Mouse (Mus musculus) skeletal muscle tissue, adult 2 months (tissue): Measurements from ENCODE around the gene Cmya5.
A peak's percentile ranks its signal among the peaks of the same experiment; 100 is the strongest.
"Not testable (repeated sequence)": the region's sequence is repeated elsewhere in the genome, so short reads cannot be mapped to it uniquely, and the experiment has no call there.

Experiments used
- DNase-seq: peaks from one replicate; pipeline ENCODE4 v3.0.0-alpha.2; 2012; ENCODE audit warnings: low read depth, low spot score

Gene Cmya5

DNA sequence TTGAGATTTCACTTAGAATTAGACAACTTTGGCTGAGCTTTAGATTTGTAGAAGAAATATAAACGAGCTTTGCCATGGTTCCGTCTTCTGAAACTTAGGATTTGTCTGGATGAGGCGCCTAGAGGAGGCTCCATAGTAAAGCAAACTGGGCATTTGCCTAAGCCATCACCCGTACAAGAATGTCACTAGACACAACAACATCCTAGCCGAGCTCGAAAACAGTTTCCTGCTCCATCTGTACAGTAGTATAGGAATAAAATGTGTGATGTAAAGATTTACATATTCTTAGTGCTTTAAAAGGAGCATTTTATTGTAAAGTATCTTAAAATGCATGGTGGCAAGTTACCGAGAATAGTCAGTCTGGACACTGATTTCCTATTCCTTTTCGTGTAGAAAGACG, 22.2 kb downstream of the Cmya5 start:
- no peak for DNase-seq

- no peak for DNase-seq
These were observed 27.3 kb downstream of the Cmya5 start for GRCm38 (mm10) chr13:93117241-93117640.

DNA sequence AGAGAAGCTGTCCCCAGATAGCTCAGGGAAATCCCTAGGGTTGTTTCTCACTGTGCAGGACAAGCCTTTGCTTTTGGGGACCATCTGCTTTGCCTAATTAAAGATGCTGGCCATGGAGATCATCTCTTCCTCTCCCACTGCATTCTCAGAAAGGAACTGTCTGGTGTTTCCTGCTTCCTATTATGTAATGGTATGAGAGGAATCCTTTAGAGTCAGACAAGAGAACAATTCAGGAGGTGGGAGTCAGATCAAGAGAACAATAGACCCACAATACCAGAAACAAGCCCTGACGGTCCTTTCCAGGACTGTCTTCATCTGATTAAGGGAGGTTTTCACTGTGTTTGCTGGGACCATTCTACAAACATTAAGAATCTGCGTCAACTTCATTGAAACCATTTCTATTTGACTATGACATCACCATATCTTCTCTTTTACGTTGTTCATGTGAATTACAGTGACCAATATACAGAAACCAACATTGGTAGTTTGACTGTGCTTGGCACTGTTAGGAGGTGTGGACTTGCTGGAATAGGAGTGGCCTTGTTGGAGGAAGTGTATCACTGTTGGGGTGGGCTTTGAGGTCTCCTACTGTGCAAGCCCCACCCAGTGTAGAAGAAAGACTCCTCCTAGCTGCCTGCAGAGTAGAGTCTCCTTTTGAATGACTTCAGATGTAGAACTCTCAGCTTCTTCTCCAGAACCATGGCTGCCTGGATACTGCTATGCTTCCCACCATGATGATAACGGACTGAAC, 42.0 kb downstream of the Cmya5 start:
- no peak for DNase-seq

- no peak for DNase-seq
These were observed 45.9 kb downstream of the Cmya5 start for GRCm38 (mm10) chr13:93098596-93098995.

DNA sequence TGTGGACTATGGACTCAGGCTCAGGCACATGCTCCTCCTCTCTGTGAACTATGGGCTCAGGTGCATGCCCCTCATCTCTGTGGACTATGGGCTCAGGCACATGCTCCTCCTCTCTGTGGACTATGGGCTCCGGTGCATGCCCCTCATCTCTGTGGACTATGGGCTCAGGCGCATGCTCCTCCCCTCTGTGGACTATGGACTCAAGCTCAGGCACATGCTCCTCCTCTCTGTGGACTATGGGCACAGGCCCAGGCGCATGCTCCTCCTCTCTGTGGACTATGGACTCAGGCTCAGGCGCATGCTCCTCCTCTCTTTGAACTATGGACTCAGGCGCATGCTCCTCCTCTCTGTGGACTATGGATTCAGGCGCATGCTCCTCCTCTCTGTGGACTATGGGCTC, 47.9 kb downstream of the Cmya5 start:
- no peak for DNase-seq

GRCm38 (mm10) chr13:93095097-93095791, 49.3 kb downstream of the Cmya5 start:
- no peak for DNase-seq

- DNase-seq = no peak
These were observed 50.2 kb downstream of the Cmya5 start for GRCm38 (mm10) chr13:93094204-93094935.

DNA sequence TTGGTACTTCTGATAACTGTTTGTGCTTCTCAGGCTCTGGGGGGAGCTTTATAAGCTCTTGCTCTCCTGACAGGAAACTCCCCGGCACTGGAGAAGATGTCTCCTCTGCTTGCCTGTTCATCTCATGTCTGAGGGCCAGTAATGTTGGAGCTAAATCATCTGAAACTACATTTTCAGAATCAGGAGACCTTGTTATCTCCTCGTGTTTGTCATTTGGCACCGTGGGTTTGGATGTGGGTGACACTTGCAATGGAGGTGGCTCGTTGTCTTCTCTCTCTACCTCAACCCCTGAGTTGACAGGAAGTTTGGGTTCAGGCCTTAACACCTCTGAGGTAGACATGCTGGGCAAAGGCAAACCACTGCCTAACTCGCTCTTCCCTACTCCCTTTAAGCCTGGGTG, 50.8 kb downstream of the Cmya5 start:
- no peak for DNase-seq

DNA sequence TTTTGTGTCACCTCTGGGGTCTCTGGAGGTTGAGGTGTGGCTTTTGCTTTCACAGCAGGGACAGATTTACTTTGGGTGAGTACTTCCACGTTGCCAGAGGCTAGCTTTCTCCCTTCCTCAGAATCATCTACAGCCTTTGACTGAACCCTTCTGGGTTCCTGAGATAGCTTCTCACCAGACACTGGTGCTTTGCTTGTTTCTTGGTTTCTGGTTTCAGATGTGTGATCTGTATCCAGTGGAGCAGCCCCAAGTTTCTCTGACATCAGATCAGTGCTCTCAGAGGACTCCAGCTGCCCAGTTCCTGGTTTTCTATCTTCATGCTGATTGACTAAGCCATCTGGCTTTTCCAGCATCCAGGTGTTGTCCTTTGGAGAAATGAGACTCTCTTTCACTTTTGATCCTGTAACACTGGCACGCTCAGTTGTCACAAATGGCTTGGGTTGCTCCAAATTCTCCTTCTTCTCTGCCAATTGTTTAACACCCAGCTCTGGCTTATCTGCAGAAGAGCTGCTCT, 51.6 kb downstream of the Cmya5 start:
- DNase-seq = no peak

GRCm38 (mm10) chr13:93091866-93092455, 52.6 kb downstream of the Cmya5 start:
- DNase-seq = peak; percentile 30

DNA sequence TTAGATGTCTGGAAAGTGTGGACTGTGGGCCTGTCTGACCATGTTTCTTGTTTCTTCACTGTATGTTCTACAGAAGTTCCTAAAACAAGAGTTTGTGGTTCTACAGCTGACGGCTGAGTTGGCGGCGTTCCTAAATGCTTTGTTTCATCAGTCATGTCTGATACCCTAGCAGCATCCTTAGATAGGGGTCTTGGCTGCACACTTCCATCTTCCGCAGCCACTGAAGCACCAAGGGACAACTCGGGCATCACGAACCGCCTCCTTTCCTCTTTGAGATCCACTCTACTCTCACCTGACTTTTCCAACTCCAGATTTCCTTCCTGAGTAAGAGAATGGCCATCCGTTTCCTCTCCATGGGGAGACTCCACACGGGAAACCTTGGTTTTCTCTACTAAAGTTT, 53.3 kb downstream of the Cmya5 start:
- DNase-seq = no peak

- no peak for DNase-seq
These were observed 55.0 kb downstream of the Cmya5 start for GRCm38 (mm10) chr13:93089481-93089880.

DNA sequence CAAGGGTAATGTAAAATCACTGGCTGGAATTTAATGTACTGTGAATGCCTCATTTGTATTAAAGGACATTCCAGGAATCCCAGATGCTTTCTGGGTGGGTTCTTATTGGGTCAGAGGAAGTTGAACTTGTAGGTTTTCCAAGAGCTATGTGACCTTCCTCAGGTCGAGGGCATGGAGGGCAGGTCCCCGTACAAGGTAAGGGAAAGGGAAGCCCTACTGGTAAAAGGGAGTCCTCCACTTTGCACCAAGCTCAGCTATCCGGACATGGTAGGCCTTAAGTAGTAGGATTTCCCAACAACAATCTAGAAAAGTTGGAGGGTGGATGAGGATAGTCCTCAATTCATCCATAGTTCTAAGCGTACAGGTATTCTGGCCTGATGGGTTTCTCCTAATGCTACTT, 58.8 kb downstream of the Cmya5 start:
- no peak for DNase-seq

- not testable (repeated sequence) for DNase-seq
These were observed 62.2 kb downstream of the Cmya5 start for GRCm38 (mm10) chr13:93082324-93082723.

GRCm38 (mm10) chr13:93080859-93081258, 63.7 kb downstream of the Cmya5 start:
- DNase-seq = no peak

DNA sequence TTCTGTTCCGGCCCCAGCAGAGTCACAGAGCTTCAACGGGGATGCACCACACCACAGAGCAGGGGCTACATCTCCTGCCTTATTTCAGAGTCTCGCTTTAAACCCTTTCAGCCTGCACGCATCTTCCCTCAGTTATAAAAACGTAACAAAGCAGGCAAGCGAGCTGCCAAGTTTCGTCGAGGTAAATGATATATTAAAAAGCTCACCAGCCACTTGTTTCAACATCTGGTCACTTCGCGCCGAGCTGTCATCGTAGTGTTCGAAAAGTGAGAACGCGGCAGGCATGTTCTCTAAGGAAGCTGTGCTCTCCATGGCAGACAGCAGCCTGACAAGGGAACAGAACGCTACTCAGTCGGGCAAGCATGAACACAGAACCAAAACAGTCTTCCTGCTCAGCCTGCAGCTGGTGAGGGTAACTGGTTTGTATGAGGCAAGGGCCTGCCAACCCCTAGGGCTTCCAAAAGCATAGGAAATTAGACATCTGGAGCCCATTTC, 70.3 kb downstream of the Cmya5 start:
- no peak for DNase-seq

DNA sequence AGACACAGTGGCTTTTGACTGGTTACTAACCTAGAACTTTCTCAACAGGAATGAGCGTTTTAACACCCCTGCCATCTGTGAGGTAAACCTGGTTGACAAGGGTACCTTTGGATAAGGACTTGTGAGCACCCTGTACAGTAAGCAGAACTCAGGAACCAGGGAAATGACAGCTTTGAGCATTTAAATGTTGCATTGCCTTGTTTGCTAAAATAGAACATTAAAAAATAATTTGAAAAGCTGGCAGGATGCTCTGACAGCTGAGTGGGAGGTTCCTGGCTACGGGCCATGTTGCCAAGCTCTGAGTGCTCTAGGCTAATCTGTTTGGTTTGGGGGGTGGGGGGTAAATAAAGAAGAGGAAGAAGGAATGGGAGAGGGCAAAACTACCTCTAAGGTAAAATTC, 70.9 kb downstream of the Cmya5 start:
- no peak for DNase-seq

DNA sequence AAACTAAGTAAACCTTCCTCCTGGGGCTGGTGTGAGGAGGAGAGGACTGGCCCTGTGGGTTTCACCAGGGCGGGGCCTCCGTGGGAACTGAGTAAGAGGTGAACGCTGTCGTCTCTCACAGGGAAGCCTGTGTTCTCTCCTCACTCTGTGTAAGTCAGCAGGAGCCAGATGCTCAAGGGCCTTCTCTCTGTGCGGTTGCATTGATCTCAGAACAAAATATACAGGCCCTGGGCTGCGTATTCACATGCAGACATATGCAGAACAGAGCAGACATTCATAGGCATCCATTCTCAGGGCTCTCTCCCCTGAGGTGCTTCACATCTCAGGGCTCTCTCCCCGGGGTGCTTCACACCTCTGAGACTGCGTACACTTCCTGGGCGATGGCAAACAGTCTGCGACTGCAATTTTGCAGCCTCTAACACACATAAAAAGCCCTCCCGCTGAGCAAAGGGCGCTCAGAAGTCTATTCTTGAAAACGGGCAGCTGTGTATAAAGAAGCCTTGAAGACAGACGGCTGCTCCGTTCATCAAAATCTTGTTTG, 71.6 kb downstream of the Cmya5 start:
- no peak for DNase-seq

- DNase-seq = no peak
These were observed 74.1 kb downstream of the Cmya5 start for GRCm38 (mm10) chr13:93070406-93070805.

DNA sequence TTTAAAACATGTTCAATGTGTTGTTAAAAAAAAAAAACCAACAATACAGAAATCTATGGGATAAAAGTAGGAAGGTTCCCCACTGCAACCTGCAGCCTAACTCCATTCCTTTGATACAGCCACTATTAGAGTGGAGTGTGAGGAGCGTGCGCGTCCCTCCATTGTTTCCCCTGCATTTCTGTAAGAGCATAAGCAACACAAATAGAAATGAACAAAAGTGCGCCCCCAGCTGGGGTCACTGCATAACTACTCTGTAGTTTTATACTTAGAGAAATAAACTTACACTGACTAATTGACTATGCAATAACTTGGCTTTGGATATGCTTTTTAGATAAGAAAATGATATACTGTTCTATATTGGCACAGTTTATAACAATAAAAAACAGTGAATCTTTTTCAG, 75.0 kb downstream of the Cmya5 start:
- no peak for DNase-seq

GRCm38 (mm10) chr13:93068353-93068752, 76.2 kb downstream of the Cmya5 start:
- no peak for DNase-seq
